Mouse (Mus musculus) bone marrow macrophage, adult 2 months (primary cell): ENCODE data around the gene Mapre1.

Experiments
- CTCF ChIP-seq: IDR thresholded peaks from 2 replicates; pipeline ENCODE4 v1.5.1; 2012; ENCODE audit warnings: low read depth, mild to moderate bottlenecking, low read length, moderate library complexity
- POLR2A ChIP-seq: IDR thresholded peaks from 2 replicates; pipeline ENCODE4 v1.6.1; 2012; ENCODE audit warnings: mild to moderate bottlenecking, low read depth, low read length, borderline replicate concordance

GRCm38 (mm10) chr2:153713227-153713626 lies 27.8 kb upstream of the Mapre1 start:
- TF ChIP-seq POLR2A (no peak), CTCF (no peak)
